Mouse (Mus musculus) megakaryocyte, embryonic 14.5 days (primary cell): ENCODE data around the gene Vinac1. TPM values are rescaled to one million over a fixed set of nuclear protein-coding genes. Genes with fewer than 3 reads are reported as not detected.
"Not testable (repeated sequence)": the region's sequence is repeated elsewhere in the genome, so short reads cannot be mapped to it uniquely, and the experiment has no call there.

Experiments used
- H3K27me3 ChIP-seq: replicated peaks from 2 replicates; pipeline ENCODE3; 2012; ENCODE audit warnings: inconsistent platforms
- H3K36me3 ChIP-seq: replicated peaks from 2 replicates; pipeline ENCODE3; 2012; ENCODE audit warnings: low read length, inconsistent platforms, mixed read lengths
- H3K4me1 ChIP-seq: 2 replicates; pipeline ENCODE4 v1.6.1; 2012; ENCODE audit warnings: inconsistent platforms
- H3K4me3 ChIP-seq: replicated peaks from 2 replicates; pipeline ENCODE3; 2012; ENCODE audit warnings: moderate library complexity, mild to moderate bottlenecking, inconsistent platforms
- H3K9me3 ChIP-seq: 2 replicates; pipeline ENCODE4 v1.6.1; 2012; ENCODE audit warnings: inconsistent platforms
- FLI1 ChIP-seq: IDR thresholded peaks from 2 replicates; pipeline ENCODE4 v1.6.1; 2012; ENCODE audit warnings: low read length, inconsistent platforms, mixed read lengths
- GATA1 ChIP-seq: IDR thresholded peaks from 3 replicates; pipeline ENCODE4 v1.6.1; 2012; ENCODE audit warnings: mixed read lengths, low read length, inconsistent platforms, borderline replicate concordance
- polyA plus RNA-seq: library from polyadenylated mRNA; stranded (reverse); fragments of >175 nt; gene quantifications from 2 replicates; pipeline ENCODE4 v1.2.3, GENCODE M21; 2012; ENCODE audit warnings: low replicate concordance; ENCODE audit not compliant: insufficient read depth

The Vinac1 gene
- polyA plus RNA-seq, 1 experiment = not detected

GRCm38 (mm10) chr2:129046172-129046845 lies 1.7 kb downstream of the Vinac1 start:
- H3K36me3 ChIP-seq = no peaks in the 10 kb centered on the region

DNA sequence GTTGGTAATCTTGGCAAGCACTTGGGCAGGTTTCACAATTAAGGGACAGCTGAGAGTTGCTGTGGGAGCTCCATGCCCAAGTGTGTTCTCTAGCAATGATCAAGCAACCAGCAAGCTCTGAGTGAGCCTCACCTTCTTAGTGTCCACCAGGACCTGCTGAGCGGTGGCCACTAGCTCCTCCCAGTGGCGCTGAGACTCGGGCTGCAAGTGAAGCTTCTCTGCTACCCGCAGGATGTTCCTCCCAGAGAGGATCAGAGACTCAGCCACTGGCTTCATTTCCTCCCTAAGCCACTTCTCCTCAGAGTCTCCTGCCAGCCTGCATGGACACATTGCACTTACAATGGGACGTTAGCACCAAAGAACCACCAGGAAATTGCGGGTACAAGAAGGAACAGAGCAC lies 7.4 kb downstream of the Vinac1 start:
- Histone ChIP-seq H3K27me3 (peaks cover 60% of the 10 kb centered on the region), H3K9me3 (no peaks in the 10 kb centered on the region), H3K36me3 (no peaks in the 10 kb centered on the region), H3K4me3 (peak overlapping the region; percentile 6), H3K4me1 (peaks cover 21% of the 10 kb centered on the region)
- TF ChIP-seq GATA1 (no peak), FLI1 (no peak)

More at GRCm38 (mm10) chr2:129046172-129046845, 1.7 kb downstream of the Vinac1 start:
- TF ChIP-seq FLI1 (no peak), GATA1 (no peak)
- H3K9me3 ChIP-seq = no peaks in the 10 kb centered on the region
- H3K4me1 ChIP-seq = no peaks in the 10 kb centered on the region
- H3K27me3 ChIP-seq = peaks cover 25% of the 10 kb centered on the region
- no peak overlapping the region for H3K4me3 ChIP-seq

- no peaks in the 10 kb centered on the region for H3K36me3 ChIP-seq
- H3K4me1 ChIP-seq = peaks cover 21% of the 10 kb centered on the region
- peak overlapping the region; percentile 88 for H3K4me3 ChIP-seq
- H3K27me3 ChIP-seq = peaks cover 66% of the 10 kb centered on the region
- TF ChIP-seq FLI1 (no peak), GATA1 (no peak)
- H3K9me3 ChIP-seq = 0 out of 2 replicates have a peak, but pooled peaks cover 3% of the 10 kb centered on the region
Observed at GRCm38 (mm10) chr2:129038937-129039631, 8.9 kb downstream of the Vinac1 start.

- TF ChIP-seq GATA1 (no peak), FLI1 (no peak)
- Histone ChIP-seq H3K36me3 (no peaks in the 10 kb centered on the region), H3K4me1 (peaks cover 21% of the 10 kb centered on the region), H3K9me3 (0 out of 2 replicates have a peak, but pooled peaks cover 3% of the 10 kb centered on the region), H3K27me3 (peaks cover 71% of the 10 kb centered on the region), H3K4me3 (peak overlapping the region; percentile 88)
Observed at GRCm38 (mm10) chr2:129038426-129038936, 9.5 kb downstream of the Vinac1 start.

- Histone ChIP-seq H3K4me3 (no peak overlapping the region), H3K9me3 (0 out of 2 replicates have a peak, but pooled peaks cover 3% of the 10 kb centered on the region), H3K4me1 (peaks cover 17% of the 10 kb centered on the region), H3K27me3 (peaks cover 68% of the 10 kb centered on the region), H3K36me3 (no peaks in the 10 kb centered on the region)
- TF ChIP-seq GATA1 (no peak), FLI1 (no peak)
Observed at GRCm38 (mm10) chr2:129035381-129035780, 12.6 kb downstream of the Vinac1 start.

GRCm38 (mm10) chr2:129024820-129025219 lies 23.2 kb downstream of the Vinac1 start:
- H3K4me1 ChIP-seq = no peaks in the 10 kb centered on the region
- TF ChIP-seq GATA1 (no peak), FLI1 (no peak)
- no peaks in the 10 kb centered on the region for H3K9me3 ChIP-seq
- no peaks in the 10 kb centered on the region for H3K27me3 ChIP-seq
- H3K4me3 ChIP-seq = no peak overlapping the region
- H3K36me3 ChIP-seq = peaks cover 6% of the 10 kb centered on the region

- Histone ChIP-seq H3K4me1 (no peaks in the 10 kb centered on the region), H3K36me3 (peaks cover 30% of the 10 kb centered on the region), H3K9me3 (no peaks in the 10 kb centered on the region; the same call in 1 of the 2 replicates), H3K4me3 (no peak overlapping the region), H3K27me3 (no peaks in the 10 kb centered on the region)
- TF ChIP-seq FLI1 = no peak
- TF ChIP-seq GATA1 = no peak
Observed at GRCm38 (mm10) chr2:129020106-129020505, 27.9 kb downstream of the Vinac1 start.

GRCm38 (mm10) chr2:129008867-129009266 lies 39.1 kb downstream of the Vinac1 start:
- not testable (repeated sequence) for H3K27me3 ChIP-seq, H3K9me3 ChIP-seq, H3K4me3 ChIP-seq
- Histone ChIP-seq H3K4me1 (peaks cover 14% of the 10 kb centered on the region), H3K36me3 (peaks cover 20% of the 10 kb centered on the region)

- Histone ChIP-seq H3K9me3 (no peaks in the 10 kb centered on the region), H3K36me3 (peaks cover 16% of the 10 kb centered on the region), H3K4me1 (peaks cover 14% of the 10 kb centered on the region), H3K27me3 (no peaks in the 10 kb centered on the region), H3K4me3 (no peak overlapping the region)
- TF ChIP-seq GATA1 = no peak
- TF ChIP-seq FLI1 = no peak
Observed at GRCm38 (mm10) chr2:129006194-129006749, 41.7 kb downstream of the Vinac1 start.

DNA sequence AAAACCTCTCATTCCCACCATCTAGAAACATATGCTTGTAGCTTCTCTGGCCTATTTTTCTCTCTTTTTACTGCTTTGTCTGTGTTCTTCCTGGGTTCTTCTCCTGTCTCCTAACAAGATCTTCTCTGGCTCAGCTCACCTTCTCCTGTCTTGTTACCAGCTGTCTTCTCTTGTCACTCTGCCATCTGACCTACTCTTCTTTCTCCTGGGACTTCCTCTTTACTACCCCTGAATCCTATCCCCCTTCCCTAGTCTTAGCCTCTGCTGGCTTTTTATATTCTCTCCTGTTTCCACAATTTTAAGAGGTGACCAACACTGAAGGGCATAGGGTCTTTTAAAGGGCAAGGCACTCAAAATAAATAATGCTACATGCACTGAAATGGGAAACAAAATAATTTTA lies 43.1 kb downstream of the Vinac1 start:
- peaks cover 16% of the 10 kb centered on the region for H3K36me3 ChIP-seq
- peaks cover 14% of the 10 kb centered on the region for H3K4me1 ChIP-seq
- H3K9me3 ChIP-seq = no peaks in the 10 kb centered on the region
- TF ChIP-seq FLI1 = no peak
- TF ChIP-seq GATA1 = no peak
- no peak overlapping the region for H3K4me3 ChIP-seq
- H3K27me3 ChIP-seq = no peaks in the 10 kb centered on the region
